Mouse (Mus musculus): ENCODE measurements around the gene Gm42674. TPM values are rescaled to one million over a fixed set of nuclear protein-coding genes. Genes with fewer than 3 reads are reported as not detected.

The Gm42674 gene
- total and polyA plus RNA-seq, 2 experiments from 2014 or later: not detected

DNA sequence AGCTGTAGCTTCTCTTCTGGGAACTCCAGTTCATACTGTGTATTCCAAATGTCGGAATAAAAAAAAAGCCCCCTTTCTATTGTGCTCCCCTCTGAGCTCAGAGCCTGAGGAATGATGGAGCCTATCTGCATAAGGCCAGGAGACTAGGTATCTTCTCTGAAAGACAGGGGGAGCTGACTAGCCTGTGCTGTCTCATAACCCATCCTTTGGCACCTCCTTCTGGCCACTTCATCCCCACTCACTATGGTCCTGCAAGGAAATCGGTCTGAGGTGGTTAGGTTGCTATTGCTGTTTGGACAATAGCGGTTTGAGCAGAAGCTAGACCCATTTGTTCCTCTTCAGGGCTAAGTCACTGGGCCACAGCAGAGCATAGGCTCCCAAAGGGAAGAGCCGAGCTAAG, 26.1 kb downstream of the Gm42674 start:
- no peak overlapping the region for H3K9ac ChIP-seq (replicated peaks; ENCODE audit: low read depth, low read length)
- no peaks in the 10 kb centered on the region for H3K9me3 ChIP-seq (replicated peaks; ENCODE audit: control insufficient read depth, low read length)
- 55% methylated on average over 4 of the region's 4 CpGs for WGBS
- DNase-seq (ENCODE audit: low spot score): no peak
- H3K27ac ChIP-seq (ENCODE audit: low read depth): no peak overlapping the region
- H3K4me3 ChIP-seq (ENCODE audit: low read depth, low read length): no peak overlapping the region
- no peak overlapping the region for H3K4me2 ChIP-seq (ENCODE audit: low read depth, low read length)
- no peaks in the 10 kb centered on the region for H3K27me3 ChIP-seq (ENCODE audit: control insufficient read depth, insufficient read depth, low read length)
- peak; percentile 67; the same call in 1 of the 2 replicates for ATAC-seq (ENCODE audit: insufficient read depth, low read depth)
- peak; percentile 58 for TF ChIP-seq CTCF (IDR thresholded peaks at IDR 0.05; ENCODE audit: low read depth)
- TF ChIP-seq EP300 (IDR thresholded peaks at IDR 0.05; ENCODE audit: low read depth): no peak
- 0 out of 2 replicates have a peak, but pooled peaks cover 10% of the 10 kb centered on the region for H3K4me1 ChIP-seq (ENCODE audit: control insufficient read depth, insufficient read depth)
- H3K36me3 ChIP-seq (replicated peaks; ENCODE audit: control insufficient read depth, insufficient read depth, low read length): no peaks in the 10 kb centered on the region

DNA sequence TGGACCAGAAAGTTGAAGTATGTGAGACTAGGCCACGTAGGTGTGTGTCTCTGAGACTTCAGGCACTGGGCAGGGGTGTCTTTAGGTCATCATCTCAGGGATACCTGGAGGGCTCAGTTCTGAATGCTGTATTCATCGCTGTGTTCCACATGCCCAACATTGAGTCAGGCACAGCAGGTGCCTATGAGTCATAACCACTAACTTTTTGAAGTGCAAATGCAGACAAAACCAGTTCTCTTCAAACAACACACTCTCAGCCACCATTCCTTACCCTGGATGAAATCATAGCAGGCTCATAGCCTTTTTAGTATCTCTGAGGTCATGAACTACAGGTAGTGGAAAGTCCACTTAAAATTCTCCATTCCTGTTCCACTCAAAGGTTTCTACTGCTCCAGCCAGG, 27.6 kb downstream of the Gm42674 start:
- Histone ChIP-seq H3K4me2 (ENCODE audit: low read depth, low read length) (no peak overlapping the region), H3K4me1 (ENCODE audit: control insufficient read depth, insufficient read depth) (no peaks in the 10 kb centered on the region), H3K9me3 (replicated peaks; ENCODE audit: control insufficient read depth, low read length) (no peaks in the 10 kb centered on the region), H3K36me3 (replicated peaks; ENCODE audit: control insufficient read depth, insufficient read depth, low read length) (no peaks in the 10 kb centered on the region), H3K9ac (replicated peaks; ENCODE audit: low read depth, low read length) (no peak overlapping the region), H3K4me3 (ENCODE audit: low read depth, low read length) (no peak overlapping the region), H3K27ac (ENCODE audit: low read depth) (no peak overlapping the region), H3K27me3 (ENCODE audit: control insufficient read depth, insufficient read depth, low read length) (no peaks in the 10 kb centered on the region)
- 60% methylated on average over 2 of the region's 2 CpGs for WGBS
- no peak for ATAC-seq (ENCODE audit: insufficient read depth, low read depth)
- no peak for TF ChIP-seq EP300 (IDR thresholded peaks at IDR 0.05; ENCODE audit: low read depth)
- TF ChIP-seq CTCF (IDR thresholded peaks at IDR 0.05; ENCODE audit: low read depth): no peak
- no peak for DNase-seq (ENCODE audit: low spot score)

DNA sequence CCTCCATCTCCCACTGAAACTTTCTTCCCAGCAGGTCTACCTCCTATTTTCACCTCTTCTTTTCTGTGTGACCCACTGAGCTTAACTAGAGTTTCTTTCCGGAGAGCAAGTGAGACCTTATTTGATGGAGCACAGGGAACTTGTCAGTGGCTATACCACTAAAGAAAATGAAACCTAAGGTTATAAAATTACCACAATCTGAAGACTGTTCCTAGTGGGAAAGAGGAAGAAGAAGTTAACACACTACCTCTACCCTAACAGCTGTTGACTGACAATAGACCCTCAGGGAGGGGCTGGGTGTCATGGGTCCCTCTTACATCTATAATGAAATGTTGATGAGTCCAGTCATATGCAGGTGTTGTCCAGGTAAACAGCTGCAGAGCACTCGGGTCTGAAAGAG, 30.3 kb downstream of the Gm42674 start:
- H3K9me3 ChIP-seq (replicated peaks; ENCODE audit: control insufficient read depth, low read length): no peaks in the 10 kb centered on the region
- H3K9ac ChIP-seq (replicated peaks; ENCODE audit: low read depth, low read length): no peak overlapping the region
- DNase-seq (ENCODE audit: low spot score) (no peak), ATAC-seq (ENCODE audit: insufficient read depth, low read depth) (no peak)
- no peak overlapping the region for H3K27ac ChIP-seq (ENCODE audit: low read depth)
- H3K27me3 ChIP-seq (ENCODE audit: control insufficient read depth, insufficient read depth, low read length): no peaks in the 10 kb centered on the region
- H3K4me3 ChIP-seq (ENCODE audit: low read depth, low read length): no peak overlapping the region
- no peaks in the 10 kb centered on the region for H3K4me1 ChIP-seq (ENCODE audit: control insufficient read depth, insufficient read depth)
- no peaks in the 10 kb centered on the region for H3K36me3 ChIP-seq (replicated peaks; ENCODE audit: control insufficient read depth, insufficient read depth, low read length)
- no peak overlapping the region for H3K4me2 ChIP-seq (ENCODE audit: low read depth, low read length)
- 69% methylated on average over 2 of the region's 2 CpGs for WGBS
- TF ChIP-seq CTCF (IDR thresholded peaks at IDR 0.05; ENCODE audit: low read depth) (no peak), EP300 (IDR thresholded peaks at IDR 0.05; ENCODE audit: low read depth) (no peak)

DNA sequence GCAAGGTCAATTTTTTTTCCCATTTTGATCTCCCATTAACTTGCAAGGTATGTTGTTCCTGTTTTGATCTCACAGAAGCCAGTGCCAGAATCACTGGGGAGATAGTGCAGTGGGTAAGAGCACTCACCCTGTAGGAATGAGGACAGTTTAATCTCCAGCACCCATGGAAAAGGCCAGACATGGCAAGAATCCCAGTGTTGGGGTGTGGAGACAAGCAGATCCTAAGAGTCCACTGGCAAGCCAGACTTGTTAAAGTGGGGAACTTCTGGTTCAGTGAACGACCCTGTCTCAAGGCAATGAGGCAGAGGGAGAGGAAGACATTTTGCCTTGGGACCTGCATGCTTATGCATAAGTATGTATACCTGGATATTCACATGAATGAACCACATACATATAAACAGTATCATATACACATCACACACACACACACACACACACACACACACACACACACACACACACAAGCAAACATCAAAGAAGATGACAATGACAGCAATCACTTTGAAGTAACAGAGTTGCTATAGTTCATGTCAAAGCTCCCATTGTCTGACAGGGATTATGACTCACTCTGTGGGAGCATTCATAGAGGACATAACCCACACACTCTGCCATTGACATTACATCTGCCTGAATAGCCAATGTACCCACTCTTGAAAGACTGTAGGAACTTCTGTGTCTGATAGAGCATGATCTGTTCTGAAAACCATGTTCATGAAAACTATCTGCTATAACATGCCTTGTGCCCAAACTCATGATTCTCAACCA, 37.0 kb downstream of the Gm42674 start:
- no peak for TF ChIP-seq CTCF (IDR thresholded peaks at IDR 0.05; ENCODE audit: low read depth)
- no peak for TF ChIP-seq EP300 (IDR thresholded peaks at IDR 0.05; ENCODE audit: low read depth)
- H3K4me3 ChIP-seq (ENCODE audit: low read depth, low read length): no peak overlapping the region
- no peak for ATAC-seq (ENCODE audit: insufficient read depth, low read depth)
- no peaks in the 10 kb centered on the region for H3K36me3 ChIP-seq (replicated peaks; ENCODE audit: control insufficient read depth, insufficient read depth, low read length)
- H3K27me3 ChIP-seq (ENCODE audit: control insufficient read depth, insufficient read depth, low read length): no peaks in the 10 kb centered on the region
- no peaks in the 10 kb centered on the region for H3K9me3 ChIP-seq (replicated peaks; ENCODE audit: control insufficient read depth, low read length)
- WGBS: 42% methylated on average over 1 of the region's 1 CpGs
- no peak for DNase-seq (ENCODE audit: low spot score)
- no peaks in the 10 kb centered on the region for H3K4me1 ChIP-seq (ENCODE audit: control insufficient read depth, insufficient read depth)
- no peak overlapping the region for H3K4me2 ChIP-seq (ENCODE audit: low read depth, low read length)
- no peak overlapping the region for H3K9ac ChIP-seq (replicated peaks; ENCODE audit: low read depth, low read length)
- no peak overlapping the region for H3K27ac ChIP-seq (ENCODE audit: low read depth)

DNA sequence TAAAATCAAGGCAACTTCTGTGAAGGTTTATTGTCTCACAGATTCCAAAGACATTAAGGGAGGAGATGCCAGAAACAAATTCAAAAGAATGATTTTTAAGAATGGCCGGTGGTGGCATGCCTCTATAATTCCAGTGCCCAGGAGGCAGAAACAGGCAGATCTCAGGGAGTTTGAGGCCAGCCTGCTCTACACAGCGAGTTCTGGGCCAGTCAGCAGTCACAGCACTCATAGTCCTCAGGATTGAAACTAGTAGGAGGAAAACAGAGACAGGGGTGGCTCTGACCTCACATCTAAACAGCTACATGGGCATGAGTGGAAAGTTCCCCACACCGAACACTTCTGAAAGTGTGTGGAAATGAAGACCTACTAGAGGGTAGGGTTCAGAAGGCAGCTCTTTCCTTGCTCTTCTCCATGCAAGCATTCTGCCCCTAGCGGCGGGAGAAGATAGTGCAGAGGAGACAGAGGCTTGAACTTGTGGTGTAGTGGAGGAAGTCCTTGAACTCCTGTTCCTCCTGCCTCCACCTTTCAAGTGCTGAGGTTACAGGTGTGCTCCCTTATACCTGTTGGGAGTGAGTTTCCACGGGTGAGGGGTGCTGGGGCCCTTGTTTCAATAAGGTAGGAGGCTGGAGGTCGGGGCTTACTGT, 37.9 kb downstream of the Gm42674 start:
- TF ChIP-seq CTCF (IDR thresholded peaks at IDR 0.05; ENCODE audit: low read depth) (peak; percentile 64), EP300 (IDR thresholded peaks at IDR 0.05; ENCODE audit: low read depth) (no peak)
- no peaks in the 10 kb centered on the region for H3K4me1 ChIP-seq (ENCODE audit: control insufficient read depth, insufficient read depth)
- no peak overlapping the region for H3K4me2 ChIP-seq (ENCODE audit: low read depth, low read length)
- H3K9ac ChIP-seq (replicated peaks; ENCODE audit: low read depth, low read length): no peak overlapping the region
- ATAC-seq (ENCODE audit: insufficient read depth, low read depth) (no peak), DNase-seq (ENCODE audit: low spot score) (no peak)
- no peaks in the 10 kb centered on the region for H3K9me3 ChIP-seq (replicated peaks; ENCODE audit: control insufficient read depth, low read length)
- H3K27me3 ChIP-seq (ENCODE audit: control insufficient read depth, insufficient read depth, low read length): no peaks in the 10 kb centered on the region
- H3K27ac ChIP-seq (ENCODE audit: low read depth): no peak overlapping the region
- H3K4me3 ChIP-seq (ENCODE audit: low read depth, low read length): no peak overlapping the region
- WGBS: 49% methylated on average over 7 of the region's 7 CpGs
- no peaks in the 10 kb centered on the region for H3K36me3 ChIP-seq (replicated peaks; ENCODE audit: control insufficient read depth, insufficient read depth, low read length)

Data from heart, postnatal 0 days (tissue).